Mouse (Mus musculus): ENCODE data around the gene Olfr544. TPM values are rescaled to one million over a fixed set of nuclear protein-coding genes. Genes with fewer than 3 reads are reported as not detected.

The Olfr544 gene
- total and polyA plus RNA-seq, 3 experiments: not detected

GRCm38 (mm10) chr7:102480821-102481220 is 7.3 kb downstream of the Olfr544 start:
- WGBS: 59% methylated on average over 4 of the region's 4 CpGs
- H3K27ac ChIP-seq: no peak overlapping the region
- H3K4me3 ChIP-seq: no peak overlapping the region
- no peaks in the 10 kb centered on the region for H3K27me3 ChIP-seq (ENCODE audit: control insufficient read depth, insufficient read depth, low read length)
- H3K36me3 ChIP-seq (ENCODE audit: control insufficient read depth, insufficient read depth, low read length): no peaks in the 10 kb centered on the region
- DNase-seq: no peak
- no peak for TF ChIP-seq CTCF (IDR thresholded peaks at IDR 0.05)
- TF ChIP-seq EP300 (IDR thresholded peaks at IDR 0.05; ENCODE audit: insufficient read depth, low read depth, low read length): no peak
- no peak for TF ChIP-seq POLR2A (IDR thresholded peaks at IDR 0.05; ENCODE audit: insufficient read depth, low read depth, low read length)
- peaks cover 3% of the 10 kb centered on the region for H3K4me1 ChIP-seq (ENCODE audit: control insufficient read depth, insufficient read depth, low read length)
- H3K9ac ChIP-seq (ENCODE audit: low read depth, low read length): no peak overlapping the region
- intact Hi-C loops (cut with DNase I): no loop called here
- no peaks in the 10 kb centered on the region for H3K79me2 ChIP-seq (replicated peaks; ENCODE audit: control insufficient read depth, insufficient read depth, low read length)

GRCm38 (mm10) chr7:102479368-102480078 is 8.6 kb downstream of the Olfr544 start:
- Histone ChIP-seq H3K9ac (ENCODE audit: low read depth, low read length) (no peak overlapping the region), H3K27me3 (ENCODE audit: control insufficient read depth, insufficient read depth, low read length) (no peaks in the 10 kb centered on the region), H3K4me3 (no peak overlapping the region), H3K27ac (no peak overlapping the region), H3K79me2 (replicated peaks; ENCODE audit: control insufficient read depth, insufficient read depth, low read length) (no peaks in the 10 kb centered on the region), H3K4me1 (ENCODE audit: control insufficient read depth, insufficient read depth, low read length) (peaks cover 3% of the 10 kb centered on the region), H3K36me3 (ENCODE audit: control insufficient read depth, insufficient read depth, low read length) (no peaks in the 10 kb centered on the region)
- intact Hi-C loops (cut with DNase I): no loop called here
- no peak for DNase-seq
- TF ChIP-seq EP300 (IDR thresholded peaks at IDR 0.05; ENCODE audit: insufficient read depth, low read depth, low read length) (no peak), POLR2A (IDR thresholded peaks at IDR 0.05; ENCODE audit: insufficient read depth, low read depth, low read length) (no peak), CTCF (IDR thresholded peaks at IDR 0.05) (no peak)
- 31% methylated on average over 5 of the region's 5 CpGs for WGBS

GRCm38 (mm10) chr7:102478926-102479325 is 9.2 kb downstream of the Olfr544 start:
- no peak for DNase-seq
- Histone ChIP-seq H3K79me2 (replicated peaks; ENCODE audit: control insufficient read depth, insufficient read depth, low read length) (no peaks in the 10 kb centered on the region), H3K4me1 (ENCODE audit: control insufficient read depth, insufficient read depth, low read length) (peaks cover 3% of the 10 kb centered on the region), H3K27ac (no peak overlapping the region), H3K9ac (ENCODE audit: low read depth, low read length) (no peak overlapping the region), H3K27me3 (ENCODE audit: control insufficient read depth, insufficient read depth, low read length) (no peaks in the 10 kb centered on the region), H3K4me3 (no peak overlapping the region), H3K36me3 (ENCODE audit: control insufficient read depth, insufficient read depth, low read length) (no peaks in the 10 kb centered on the region)
- intact Hi-C loops (cut with DNase I): no loop called here
- TF ChIP-seq EP300 (IDR thresholded peaks at IDR 0.05; ENCODE audit: insufficient read depth, low read depth, low read length): no peak
- no peak for TF ChIP-seq CTCF (IDR thresholded peaks at IDR 0.05)
- no peak for TF ChIP-seq POLR2A (IDR thresholded peaks at IDR 0.05; ENCODE audit: insufficient read depth, low read depth, low read length)
- 86% methylated on average over 3 of the region's 3 CpGs for WGBS

GRCm38 (mm10) chr7:102478425-102478824 is 9.7 kb downstream of the Olfr544 start:
- TF ChIP-seq POLR2A (IDR thresholded peaks at IDR 0.05; ENCODE audit: insufficient read depth, low read depth, low read length): no peak
- no peak for TF ChIP-seq CTCF (IDR thresholded peaks at IDR 0.05)
- no peak for TF ChIP-seq EP300 (IDR thresholded peaks at IDR 0.05; ENCODE audit: insufficient read depth, low read depth, low read length)
- Histone ChIP-seq H3K4me3 (no peak overlapping the region), H3K27ac (no peak overlapping the region), H3K9ac (ENCODE audit: low read depth, low read length) (no peak overlapping the region), H3K79me2 (replicated peaks; ENCODE audit: control insufficient read depth, insufficient read depth, low read length) (no peaks in the 10 kb centered on the region), H3K27me3 (ENCODE audit: control insufficient read depth, insufficient read depth, low read length) (no peaks in the 10 kb centered on the region), H3K36me3 (ENCODE audit: control insufficient read depth, insufficient read depth, low read length) (no peaks in the 10 kb centered on the region), H3K4me1 (ENCODE audit: control insufficient read depth, insufficient read depth, low read length) (peaks cover 3% of the 10 kb centered on the region)
- intact Hi-C loops (cut with DNase I): no loop called here
- no peak for DNase-seq
- 81% methylated on average over 4 of the region's 4 CpGs for WGBS

- Histone ChIP-seq H3K4me3 (no peak overlapping the region), H3K9ac (ENCODE audit: low read depth, low read length) (no peak overlapping the region), H3K4me1 (ENCODE audit: control insufficient read depth, insufficient read depth, low read length) (peaks cover 3% of the 10 kb centered on the region), H3K36me3 (ENCODE audit: control insufficient read depth, insufficient read depth, low read length) (no peaks in the 10 kb centered on the region), H3K79me2 (replicated peaks; ENCODE audit: control insufficient read depth, insufficient read depth, low read length) (no peaks in the 10 kb centered on the region), H3K27ac (no peak overlapping the region), H3K27me3 (ENCODE audit: control insufficient read depth, insufficient read depth, low read length) (no peaks in the 10 kb centered on the region)
- intact Hi-C loops (cut with DNase I): no loop called here
- TF ChIP-seq EP300 (IDR thresholded peaks at IDR 0.05; ENCODE audit: insufficient read depth, low read depth, low read length) (no peak), CTCF (IDR thresholded peaks at IDR 0.05) (no peak), POLR2A (IDR thresholded peaks at IDR 0.05; ENCODE audit: insufficient read depth, low read depth, low read length) (no peak)
- WGBS: 79% methylated on average over 11 of the region's 11 CpGs
- DNase-seq: no peak
Observed at GRCm38 (mm10) chr7:102477377-102477776, 10.7 kb downstream of the Olfr544 start.

- Histone ChIP-seq H3K4me3 (no peak overlapping the region), H3K9ac (ENCODE audit: low read depth, low read length) (no peak overlapping the region), H3K4me1 (ENCODE audit: control insufficient read depth, insufficient read depth, low read length) (peaks cover 3% of the 10 kb centered on the region), H3K27ac (no peak overlapping the region), H3K27me3 (ENCODE audit: control insufficient read depth, insufficient read depth, low read length) (no peaks in the 10 kb centered on the region), H3K36me3 (ENCODE audit: control insufficient read depth, insufficient read depth, low read length) (no peaks in the 10 kb centered on the region), H3K79me2 (replicated peaks; ENCODE audit: control insufficient read depth, insufficient read depth, low read length) (no peaks in the 10 kb centered on the region)
- 96% methylated on average over 5 of the region's 5 CpGs for WGBS
- DNase-seq: no peak
- TF ChIP-seq POLR2A (IDR thresholded peaks at IDR 0.05; ENCODE audit: insufficient read depth, low read depth, low read length) (no peak), EP300 (IDR thresholded peaks at IDR 0.05; ENCODE audit: insufficient read depth, low read depth, low read length) (no peak), CTCF (IDR thresholded peaks at IDR 0.05) (no peak)
- intact Hi-C loops (cut with DNase I): no loop called here
Observed at GRCm38 (mm10) chr7:102476601-102477000, 11.5 kb downstream of the Olfr544 start.

All from heart, adult 2 months (tissue).